Mouse (Mus musculus): ENCODE data around the gene Emilin1. TPM values are rescaled to one million over a fixed set of nuclear protein-coding genes. Genes with fewer than 3 reads are reported as not detected.

The Emilin1 gene
- polyA plus RNA-seq, 1 experiment from 2014 or later, result 233 TPM

- Histone ChIP-seq H3K9ac (no peak overlapping the region), H3K9me3 (no peaks in the 10 kb centered on the region), H3K4me3 (no peak overlapping the region), H3K27ac (no peak overlapping the region), H3K4me2 (no peak overlapping the region), H3K27me3 (no peaks in the 10 kb centered on the region), H3K36me3 (no peaks in the 10 kb centered on the region), H3K4me1 (no peaks in the 10 kb centered on the region)
- WGBS, result 29% methylated on average over 4 of the region's 4 CpGs
- ATAC-seq (ENCODE audit: borderline replicate concordance, extremely low read depth, low FRiP score, low TSS enrichment), result 0 out of 2 replicates have a peak, but pooled peaks have one; percentile 31
Observed at GRCm38 (mm10) chr5:30930121-30930520, 16.9 kb downstream of the Emilin1 start.

GRCm38 (mm10) chr5:30930846-30931245 lies 17.6 kb downstream of the Emilin1 start:
- Histone ChIP-seq H3K36me3 (no peaks in the 10 kb centered on the region), H3K4me1 (no peaks in the 10 kb centered on the region), H3K27ac (no peak overlapping the region), H3K9me3 (no peaks in the 10 kb centered on the region), H3K4me2 (no peak overlapping the region), H3K4me3 (no peak overlapping the region), H3K27me3 (no peaks in the 10 kb centered on the region), H3K9ac (no peak overlapping the region)
- 79% methylated on average over 6 of the region's 6 CpGs for WGBS
- ATAC-seq (ENCODE audit: borderline replicate concordance, extremely low read depth, low FRiP score, low TSS enrichment), result no peak

GRCm38 (mm10) chr5:30931378-30931777 lies 18.2 kb downstream of the Emilin1 start:
- no peaks in the 10 kb centered on the region for H3K9me3 ChIP-seq
- H3K4me1 ChIP-seq, result no peaks in the 10 kb centered on the region
- no peaks in the 10 kb centered on the region for H3K36me3 ChIP-seq
- 79% methylated on average over 4 of the region's 4 CpGs for WGBS
- no peak overlapping the region for H3K4me3 ChIP-seq
- H3K4me2 ChIP-seq, result no peak overlapping the region
- no peak overlapping the region for H3K27ac ChIP-seq
- H3K9ac ChIP-seq, result no peak overlapping the region
- no peaks in the 10 kb centered on the region for H3K27me3 ChIP-seq
- no peak for ATAC-seq (ENCODE audit: borderline replicate concordance, extremely low read depth, low FRiP score, low TSS enrichment)

- no peak overlapping the region for H3K4me3 ChIP-seq
- H3K4me2 ChIP-seq, result no peak overlapping the region
- 49% methylated on average over 5 of the region's 5 CpGs for WGBS
- no peaks in the 10 kb centered on the region for H3K9me3 ChIP-seq
- no peak for ATAC-seq (ENCODE audit: borderline replicate concordance, extremely low read depth, low FRiP score, low TSS enrichment)
- H3K36me3 ChIP-seq, result no peaks in the 10 kb centered on the region
- no peaks in the 10 kb centered on the region for H3K27me3 ChIP-seq
- no peak overlapping the region for H3K27ac ChIP-seq
- no peak overlapping the region for H3K9ac ChIP-seq
- H3K4me1 ChIP-seq, result no peaks in the 10 kb centered on the region
Observed at GRCm38 (mm10) chr5:30933705-30934104, 20.5 kb downstream of the Emilin1 start.

GRCm38 (mm10) chr5:30934725-30935461 lies 21.7 kb downstream of the Emilin1 start:
- no peak for ATAC-seq (ENCODE audit: borderline replicate concordance, extremely low read depth, low FRiP score, low TSS enrichment)
- H3K4me1 ChIP-seq, result no peaks in the 10 kb centered on the region
- H3K4me2 ChIP-seq, result no peak overlapping the region
- H3K27me3 ChIP-seq, result no peaks in the 10 kb centered on the region
- WGBS, result 84% methylated on average over 5 of the region's 5 CpGs
- H3K36me3 ChIP-seq, result no peaks in the 10 kb centered on the region
- no peaks in the 10 kb centered on the region for H3K9me3 ChIP-seq
- H3K27ac ChIP-seq, result no peak overlapping the region
- no peak overlapping the region for H3K9ac ChIP-seq
- no peak overlapping the region for H3K4me3 ChIP-seq

- peaks cover 18% of the 10 kb centered on the region for H3K27me3 ChIP-seq
- H3K9ac ChIP-seq, result no peak overlapping the region
- no peak for ATAC-seq (ENCODE audit: borderline replicate concordance, extremely low read depth, low FRiP score, low TSS enrichment)
- H3K27ac ChIP-seq, result no peak overlapping the region
- 86% methylated on average over 2 of the region's 2 CpGs for WGBS
- H3K4me1 ChIP-seq, result 0 out of 2 replicates have a peak, but pooled peaks cover 5% of the 10 kb centered on the region
- no peak overlapping the region for H3K4me3 ChIP-seq
- no peak overlapping the region for H3K4me2 ChIP-seq
- no peaks in the 10 kb centered on the region for H3K36me3 ChIP-seq
- H3K9me3 ChIP-seq, result no peaks in the 10 kb centered on the region
Observed at GRCm38 (mm10) chr5:30943004-30943403, 29.8 kb downstream of the Emilin1 start.

GRCm38 (mm10) chr5:30944344-30944743 lies 31.1 kb downstream of the Emilin1 start:
- Histone ChIP-seq H3K27me3 (peaks cover 18% of the 10 kb centered on the region), H3K4me2 (no peak overlapping the region), H3K4me1 (peaks cover 11% of the 10 kb centered on the region), H3K4me3 (no peak overlapping the region), H3K9ac (no peak overlapping the region), H3K36me3 (no peaks in the 10 kb centered on the region), H3K9me3 (no peaks in the 10 kb centered on the region), H3K27ac (no peak overlapping the region)
- ATAC-seq (ENCODE audit: borderline replicate concordance, extremely low read depth, low FRiP score, low TSS enrichment), result no peak
- WGBS, result 89% methylated on average over 6 of the region's 6 CpGs

- peaks cover 18% of the 10 kb centered on the region for H3K27me3 ChIP-seq
- peak within 1 kb of the TSS; percentile 76 for H3K4me2 ChIP-seq
- peak within 1 kb of the TSS; percentile 29 for H3K9ac ChIP-seq
- no peak for ATAC-seq (ENCODE audit: borderline replicate concordance, extremely low read depth, low FRiP score, low TSS enrichment)
- H3K27ac ChIP-seq, result no peak within 1 kb of the TSS
- 5% methylated on average over 44 of the region's 44 CpGs for WGBS
- H3K4me3 ChIP-seq, result peak within 1 kb of the TSS; percentile 39
- H3K4me1 ChIP-seq, result peaks cover 16% of the 10 kb centered on the region
- H3K36me3 ChIP-seq, result no peaks in the 10 kb centered on the region
- no peaks in the 10 kb centered on the region for H3K9me3 ChIP-seq
Observed at GRCm38 (mm10) chr5:30944956-30945781, 32.0 kb downstream of the Emilin1 start, which contains the start of gene Cgref1. Gene Cgref1 (minus strand): TSS chr5:30945591.

GRCm38 (mm10) chr5:30948620-30949019 lies 35.4 kb downstream of the Emilin1 start:
- Histone ChIP-seq H3K27ac (no peak overlapping the region), H3K36me3 (peaks cover 13% of the 10 kb centered on the region; the same call in 1 of the 2 replicates), H3K4me2 (no peak overlapping the region), H3K9ac (no peak overlapping the region), H3K4me1 (peaks cover 21% of the 10 kb centered on the region), H3K4me3 (no peak overlapping the region), H3K9me3 (no peaks in the 10 kb centered on the region), H3K27me3 (peaks cover 18% of the 10 kb centered on the region)
- ATAC-seq (ENCODE audit: borderline replicate concordance, extremely low read depth, low FRiP score, low TSS enrichment), result no peak
- 79% methylated on average over 5 of the region's 5 CpGs for WGBS

- peak overlapping the region; percentile 80 for H3K4me2 ChIP-seq
- peak overlapping the region; percentile 54 for H3K27ac ChIP-seq
- peaks cover 21% of the 10 kb centered on the region for H3K4me1 ChIP-seq
- peak overlapping the region; percentile 52 for H3K4me3 ChIP-seq
- H3K27me3 ChIP-seq, result peaks cover 11% of the 10 kb centered on the region
- H3K36me3 ChIP-seq, result peaks cover 24% of the 10 kb centered on the region
- peak overlapping the region; percentile 55 for H3K9ac ChIP-seq
- H3K9me3 ChIP-seq, result no peaks in the 10 kb centered on the region
- under 1% methylated on average over 31 of the region's 31 CpGs for WGBS
- peak; percentile 92 for ATAC-seq (ENCODE audit: borderline replicate concordance, extremely low read depth, low FRiP score, low TSS enrichment)
Observed at GRCm38 (mm10) chr5:30949654-30950326, 36.6 kb downstream of the Emilin1 start.

- Histone ChIP-seq H3K27ac (peak overlapping the region; percentile 54), H3K4me2 (peak overlapping the region; percentile 80), H3K4me3 (peak overlapping the region; percentile 52), H3K27me3 (peaks cover 4% of the 10 kb centered on the region; the same call in 1 of the 2 replicates), H3K4me1 (peaks cover 16% of the 10 kb centered on the region), H3K36me3 (peaks cover 31% of the 10 kb centered on the region), H3K9me3 (no peaks in the 10 kb centered on the region), H3K9ac (peak overlapping the region; percentile 43)
- WGBS, result 61% methylated on average over 4 of the region's 4 CpGs
- ATAC-seq (ENCODE audit: borderline replicate concordance, extremely low read depth, low FRiP score, low TSS enrichment), result no peak
Observed at GRCm38 (mm10) chr5:30950451-30950850, 37.2 kb downstream of the Emilin1 start.

Measured in lung, embryonic 15.5 days (tissue).